Comparison of ENCODE assay signal across 42 mouse cellular contexts in the genomic region with DNA sequence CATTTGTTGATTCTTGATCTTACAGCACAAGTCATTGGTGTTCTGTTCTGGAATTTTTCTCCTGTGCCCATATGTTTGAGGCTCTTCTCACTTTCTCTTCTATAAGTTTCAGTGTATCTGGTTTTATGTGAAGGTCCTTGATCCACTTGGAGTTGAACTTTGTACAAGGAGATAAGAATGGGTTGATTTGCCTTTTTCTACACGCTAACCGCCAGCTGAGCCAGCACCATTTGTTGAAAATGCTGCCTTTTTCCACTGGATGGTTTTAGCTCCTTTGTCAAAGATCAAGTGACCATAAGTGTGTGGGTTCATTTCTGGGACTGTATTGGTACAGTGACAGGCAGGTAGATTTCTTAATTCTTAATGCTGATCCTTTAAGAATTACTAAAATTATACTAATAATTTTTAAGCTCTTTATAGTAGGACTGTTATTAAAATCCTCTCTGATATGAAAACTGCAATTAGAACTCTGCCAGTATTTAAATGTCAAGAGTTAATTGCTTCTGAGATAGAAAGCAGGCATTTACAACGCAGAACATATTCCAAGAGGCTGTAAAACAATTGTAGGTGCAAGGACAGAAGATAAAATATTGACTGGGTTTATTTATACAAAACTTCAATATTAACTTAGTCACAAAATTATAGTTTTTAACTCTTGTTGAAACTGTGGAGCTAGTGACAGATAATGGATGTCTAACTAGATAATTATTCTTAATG. TPM values are rescaled to one million over a fixed set of nuclear protein-coding genes. Genes with fewer than 3 reads are reported as not detected.
"Had no signal": no experiment of that assay in that cellular context is flagged by ENCODE, and none has a peak within 500 bp of the region (broad histone marks: within the 10 kb centered on the region; RNA-seq: fewer than 3 reads in every experiment).

No protein-coding gene starts in this region.

- H3K4me3 ChIP-seq: heart, adult 2 months; heart, embryonic 10.5 days; heart, embryonic 12.5 days; heart, embryonic 13.5 days; heart, embryonic 15.5 days; hindbrain, embryonic 10.5 days; hindbrain, embryonic 12.5 days; hindbrain, embryonic 13.5 days; hindbrain, embryonic 15.5 days; kidney, embryonic 15.5 days; layer of hippocampus, adult 2 months had no signal

- H3K27ac ChIP-seq: heart, adult 2 months; heart, embryonic 10.5 days; heart, embryonic 13.5 days; heart, embryonic 15.5 days; hindbrain, embryonic 10.5 days; hindbrain, embryonic 12.5 days; hindbrain, embryonic 13.5 days; hindbrain, embryonic 14.5 days; hindbrain, embryonic 15.5 days; hindbrain, postnatal 0 days; kidney, embryonic 15.5 days; kidney, postnatal 0 days; layer of hippocampus, adult 2 months had no signal

- ATAC-seq: hindbrain, embryonic 16.5 days; hindbrain, postnatal 0 days; inflammation-experienced regulatory T-cells, adult 6 months had no signal

- H3K27me3 ChIP-seq: heart, embryonic 12.5 days; heart, embryonic 13.5 days; heart, embryonic 15.5 days; hindbrain, embryonic 12.5 days; hindbrain, embryonic 13.5 days; hindbrain, embryonic 15.5 days; kidney, embryonic 15.5 days had no signal

- H3K4me2 ChIP-seq: heart, embryonic 11.5 days; heart, embryonic 12.5 days; heart, embryonic 13.5 days; heart, embryonic 15.5 days; hindbrain, embryonic 12.5 days; hindbrain, embryonic 13.5 days; hindbrain, embryonic 14.5 days; hindbrain, embryonic 15.5 days; kidney, embryonic 15.5 days had no signal

- DNase-seq: heart, adult 2 months; heart, postnatal 10 days; heart, postnatal 14 days; heart, postnatal 36 days; heart, postnatal 4 days; kidney, adult 11 months; kidney, adult 18-20 months; kidney, adult 2 months; kidney, adult 8-10 months; kidney, adult 9 months; kidney, postnatal 10 days; kidney, postnatal 14 days; kidney, postnatal 25 days; kidney, postnatal 36 days; kidney, postnatal 4 days; layer of hippocampus, adult 9-11 months; layer of hippocampus, postnatal 36 days had no signal

- H3K9me3 ChIP-seq: heart, embryonic 10.5 days; heart, embryonic 12.5 days; heart, embryonic 13.5 days; heart, embryonic 15.5 days; hindbrain, embryonic 10.5 days; hindbrain, embryonic 12.5 days; hindbrain, embryonic 13.5 days; hindbrain, embryonic 15.5 days; kidney, embryonic 15.5 days had no signal

- H3K36me3 ChIP-seq: heart, embryonic 10.5 days; heart, embryonic 12.5 days; heart, embryonic 13.5 days; heart, embryonic 15.5 days; hindbrain, embryonic 10.5 days; hindbrain, embryonic 12.5 days; hindbrain, embryonic 13.5 days; hindbrain, embryonic 15.5 days; kidney, embryonic 15.5 days had no signal

- H3K9ac ChIP-seq: heart, embryonic 12.5 days; heart, embryonic 13.5 days; heart, embryonic 15.5 days; hindbrain, embryonic 12.5 days; hindbrain, embryonic 13.5 days; hindbrain, embryonic 14.5 days; hindbrain, embryonic 15.5 days; kidney, embryonic 15.5 days had no signal

- H3K4me1 ChIP-seq: heart, embryonic 10.5 days; heart, embryonic 12.5 days; heart, embryonic 13.5 days; heart, embryonic 15.5 days had no signal

RNA-seq across cellular contexts. Expression of a gene that starts 44.9 kb away (rescaled TPM):
- total RNA-seq: heart, adult 2 months; heart, adult 8-10 months; heart, postnatal 10 days; heart, postnatal 14 days; heart, postnatal 25 days; heart, postnatal 36 days; heart, postnatal 4 days; hematopoietic stem cell, adult 5-6 weeks; hindbrain, postnatal 0 days; layer of hippocampus, adult 18-20 months; layer of hippocampus, adult 2 months; layer of hippocampus, adult 8-10 months; layer of hippocampus, postnatal 10 days; layer of hippocampus, postnatal 14 days; layer of hippocampus, postnatal 25 days; layer of hippocampus, postnatal 36 days; left cerebral cortex, adult 18-20 months had no signal
- polyA plus RNA-seq: heart, adult 2 months; hindbrain, embryonic 15.5 days had no signal
